Mouse (Mus musculus) E14TG2a.4 (cell line): ENCODE measurements at regions not wholly inside any gene's neighbourhood (a gene's known extent, or its start where the extent isn't known, plus 50 kb on each side); places are given as distances from the start of the nearest gene placed in this dataset.
A peak's percentile ranks its signal among the peaks of the same experiment; 100 is the strongest.
"Not testable (repeated sequence)": the region's sequence is repeated elsewhere in the genome, so short reads cannot be mapped to it uniquely, and the experiment has no call there.

ENCODE experiments used
- H3K27me3 ChIP-seq: 2 replicates; pipeline ENCODE4 v1.6.1; 2014; ENCODE audit warnings: low read length, control low read depth; ENCODE audit not compliant: insufficient read depth
- H3K36me3 ChIP-seq: 2 replicates; pipeline ENCODE4 v1.6.1; 2014; ENCODE audit warnings: low read length, control low read depth; ENCODE audit not compliant: insufficient read depth
- H3K4me1 ChIP-seq: replicated peaks from 2 replicates; pipeline ENCODE4 v1.6.1; 2014; ENCODE audit warnings: low read depth, low read length, control low read depth
- H3K4me3 ChIP-seq: replicated peaks from 2 replicates; pipeline ENCODE4 v1.5.1; 2014; ENCODE audit warnings: mild to moderate bottlenecking, low read length
- H3K9me3 ChIP-seq: 2 replicates; pipeline ENCODE4 v1.6.1; 2014; ENCODE audit warnings: low read length, control low read depth
- CTCF ChIP-seq: conservative IDR thresholded peaks from 2 replicates; pipeline ENCODE4 v1.5.1; 2014; ENCODE audit warnings: low read length
- NANOG ChIP-seq: IDR thresholded peaks from 2 replicates; pipeline ENCODE4 v1.6.1; 2014; ENCODE audit warnings: borderline replicate concordance, low read length, mixed read lengths
- POU5F1 ChIP-seq: IDR thresholded peaks from 2 replicates; pipeline ENCODE4 v1.6.1; 2014; ENCODE audit warnings: low read length, borderline replicate concordance

DNA sequence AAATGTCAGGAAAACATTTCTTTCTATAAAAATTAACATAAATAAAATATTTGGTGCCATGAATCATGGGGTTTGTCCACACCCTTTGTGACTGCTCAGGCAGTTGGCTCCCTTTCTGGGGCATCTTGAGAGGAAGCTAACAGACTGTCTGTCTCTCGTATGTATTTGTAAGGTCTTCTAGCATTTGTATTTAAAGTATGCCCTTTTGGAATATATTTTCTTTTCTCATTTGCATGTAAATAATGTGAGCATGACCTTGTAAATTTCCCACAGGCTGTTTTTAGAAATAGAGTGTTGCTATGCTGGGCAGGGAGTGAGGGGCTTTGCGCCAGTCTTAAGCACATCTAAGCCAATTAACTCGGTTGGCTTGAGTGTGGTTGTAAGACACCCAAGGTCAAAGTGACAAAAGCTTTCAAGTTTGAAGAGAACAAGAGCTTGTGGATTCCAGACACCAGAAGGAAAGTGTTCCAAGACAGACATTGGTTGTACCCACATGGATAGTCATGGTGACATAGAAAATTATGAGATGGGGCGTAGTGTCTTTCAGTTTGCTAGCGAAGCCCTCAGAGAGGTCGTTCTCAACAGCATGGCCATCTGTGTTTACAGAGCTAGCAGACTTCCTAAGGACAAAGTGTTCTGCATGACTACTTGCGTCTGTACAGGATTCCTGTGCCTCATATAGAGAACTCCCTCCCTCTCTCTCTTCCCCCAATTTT is 113.1 kb upstream of the Rasgrp1 start:
- Histone ChIP-seq H3K4me3 (no peak overlapping the region), H3K9me3 (no peaks in the 10 kb centered on the region), H3K36me3 (no peaks in the 10 kb centered on the region), H3K27me3 (no peaks in the 10 kb centered on the region), H3K4me1 (no peaks in the 10 kb centered on the region)
- TF ChIP-seq CTCF (no peak), POU5F1 (no peak), NANOG (no peak)

DNA sequence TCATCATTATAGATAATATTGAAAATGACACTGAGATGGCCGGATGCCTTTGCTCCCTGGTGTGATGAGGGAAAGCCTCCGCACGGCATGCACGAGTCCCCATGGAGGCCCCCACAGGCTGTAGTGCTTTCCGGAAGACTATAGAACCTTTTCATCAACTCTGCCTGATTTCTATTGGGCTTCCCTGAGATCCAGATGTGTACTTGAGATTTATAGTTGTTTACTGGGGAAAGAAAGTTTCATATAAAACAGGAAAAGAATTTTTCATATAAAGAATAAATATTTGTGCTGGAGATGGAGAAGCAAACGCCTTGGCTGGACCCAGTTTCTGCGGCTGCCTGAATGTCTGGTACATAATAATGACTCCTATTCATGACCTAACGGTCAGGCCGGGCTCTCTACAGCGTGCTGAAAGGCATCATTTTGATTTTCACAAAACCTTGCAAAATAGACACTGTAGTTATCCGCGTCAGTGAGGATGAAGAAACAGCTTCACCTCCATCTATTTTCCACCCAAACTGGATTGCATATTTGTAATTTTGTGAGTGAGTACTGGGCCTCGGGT is 113.7 kb upstream of the Rasgrp1 start:
- Histone ChIP-seq H3K27me3 (no peaks in the 10 kb centered on the region), H3K4me3 (no peak overlapping the region), H3K36me3 (no peaks in the 10 kb centered on the region), H3K4me1 (no peaks in the 10 kb centered on the region), H3K9me3 (no peaks in the 10 kb centered on the region)
- no peak for TF ChIP-seq POU5F1

DNA sequence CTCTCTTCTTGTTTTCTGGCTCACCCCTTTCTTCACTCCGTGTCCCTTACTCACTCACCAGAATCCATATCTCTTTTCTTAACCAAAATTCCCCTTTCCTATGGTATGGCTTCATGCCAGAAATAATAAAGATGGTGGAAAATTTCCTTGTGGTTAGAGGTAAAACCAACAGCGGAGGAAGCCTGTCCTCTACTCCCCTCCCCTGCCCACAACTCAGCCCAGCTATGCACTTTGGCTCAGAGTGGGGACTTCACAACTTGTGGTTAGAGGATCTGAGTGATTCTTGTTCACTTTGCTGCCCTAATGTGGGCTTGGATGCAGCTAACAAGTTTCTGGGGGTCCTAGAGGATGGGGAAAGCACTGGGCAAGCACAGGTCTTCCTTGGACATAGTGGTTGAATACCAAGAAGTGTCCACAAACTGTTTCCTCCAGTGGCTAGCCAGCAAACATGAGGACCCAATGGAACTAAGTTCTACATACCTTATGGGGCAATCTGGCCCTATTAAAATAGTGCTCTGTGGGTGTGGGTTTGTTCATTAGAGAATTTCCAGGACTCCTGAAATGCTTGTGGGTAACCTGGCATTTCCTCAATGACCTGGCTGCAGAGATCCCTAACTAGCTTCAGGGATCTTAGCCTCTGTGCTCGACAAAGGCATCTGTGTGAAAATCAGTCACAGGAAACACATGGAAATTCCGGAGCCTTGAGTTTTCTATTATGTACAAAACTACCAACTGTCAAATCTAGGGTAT is 118.9 kb upstream of the Rasgrp1 start:
- Histone ChIP-seq H3K27me3 (no peaks in the 10 kb centered on the region), H3K4me3 (no peak overlapping the region), H3K4me1 (no peaks in the 10 kb centered on the region), H3K36me3 (no peaks in the 10 kb centered on the region), H3K9me3 (no peaks in the 10 kb centered on the region)
- no peak for TF ChIP-seq CTCF
- no peak for TF ChIP-seq NANOG
- TF ChIP-seq POU5F1, result no peak

DNA sequence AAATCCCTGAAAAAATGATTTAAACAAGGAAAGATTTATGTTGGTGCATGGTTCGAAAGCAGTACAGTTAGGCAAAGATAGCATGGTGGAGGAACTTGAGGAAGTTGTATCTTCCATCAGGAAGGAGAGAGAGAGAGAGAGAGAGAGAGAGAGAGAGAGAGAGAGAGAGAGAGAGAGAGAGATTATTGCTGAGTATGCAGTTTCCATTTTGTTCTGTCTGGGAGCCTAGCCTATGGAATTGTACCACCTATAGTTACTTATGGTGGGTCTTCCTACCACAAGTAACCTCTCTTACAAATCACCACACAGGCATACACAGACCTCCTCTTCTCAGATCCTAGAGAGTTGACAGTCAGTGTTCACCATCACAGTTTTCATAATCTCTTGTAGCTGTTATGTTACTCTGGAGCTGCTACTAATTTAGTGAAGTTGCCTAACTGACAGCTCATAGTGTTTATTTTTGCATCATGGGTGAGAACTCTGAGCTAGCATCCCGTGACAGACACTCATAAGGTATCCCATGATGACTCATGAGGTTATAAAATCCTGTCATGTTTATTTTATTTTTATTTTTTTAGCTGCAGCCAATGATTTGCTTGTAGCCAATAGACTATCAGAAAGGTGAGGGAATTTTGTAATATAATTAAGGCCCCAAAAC is 132.2 kb upstream of the Rasgrp1 start:
- no peaks in the 10 kb centered on the region for H3K9me3 ChIP-seq
- TF ChIP-seq POU5F1 (no peak), CTCF (no peak), NANOG (no peak)
- no peaks in the 10 kb centered on the region for H3K4me1 ChIP-seq
- H3K4me3 ChIP-seq, result no peak overlapping the region
- no peaks in the 10 kb centered on the region for H3K27me3 ChIP-seq
- H3K36me3 ChIP-seq, result no peaks in the 10 kb centered on the region

DNA sequence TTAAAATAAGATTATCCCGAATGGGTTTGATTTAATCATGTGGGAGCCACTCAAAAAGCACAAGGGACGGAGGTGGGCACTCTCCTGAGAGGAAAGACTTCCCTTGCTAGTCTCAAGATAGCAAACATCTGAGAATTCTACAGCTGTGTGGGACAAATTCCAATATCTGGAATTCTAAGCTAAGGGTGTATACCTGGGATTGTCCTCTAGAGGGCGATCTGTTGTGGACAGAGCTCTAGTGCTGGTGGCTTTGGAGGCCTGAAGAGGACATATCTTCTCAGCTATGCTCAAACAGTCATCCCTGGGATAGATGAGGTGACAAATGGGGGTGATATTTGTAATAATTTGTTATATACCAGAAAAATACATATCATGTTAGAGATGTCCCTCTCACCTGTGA is 132.8 kb upstream of the Rasgrp1 start:
- Histone ChIP-seq H3K27me3 (no peaks in the 10 kb centered on the region), H3K4me3 (no peak overlapping the region), H3K9me3 (no peaks in the 10 kb centered on the region), H3K4me1 (no peaks in the 10 kb centered on the region), H3K36me3 (no peaks in the 10 kb centered on the region)
- TF ChIP-seq POU5F1 (no peak), CTCF (peak; percentile 75), NANOG (no peak)

DNA sequence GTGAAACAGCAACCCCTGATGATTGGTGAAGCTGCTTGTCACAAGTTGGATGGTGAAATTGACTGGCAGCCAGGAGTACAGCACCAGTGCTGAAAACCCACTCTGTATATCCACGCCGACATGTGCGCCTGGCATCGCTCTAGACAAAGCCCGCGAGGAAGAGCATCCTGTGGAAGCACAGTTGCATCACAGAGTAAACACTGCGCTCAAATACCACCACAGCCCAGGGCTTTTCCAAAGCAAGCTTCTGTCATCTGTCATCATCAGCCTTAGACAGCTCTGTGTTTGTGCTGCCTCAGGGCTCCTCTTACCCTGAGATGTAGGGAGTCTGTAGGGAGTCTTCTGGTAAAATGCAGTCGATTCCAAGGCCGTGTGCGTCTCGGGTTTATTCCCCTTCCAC is 134.7 kb upstream of the Rasgrp1 start:
- not testable (repeated sequence) for H3K27me3 ChIP-seq, H3K4me3 ChIP-seq, H3K36me3 ChIP-seq, H3K9me3 ChIP-seq, H3K4me1 ChIP-seq

DNA sequence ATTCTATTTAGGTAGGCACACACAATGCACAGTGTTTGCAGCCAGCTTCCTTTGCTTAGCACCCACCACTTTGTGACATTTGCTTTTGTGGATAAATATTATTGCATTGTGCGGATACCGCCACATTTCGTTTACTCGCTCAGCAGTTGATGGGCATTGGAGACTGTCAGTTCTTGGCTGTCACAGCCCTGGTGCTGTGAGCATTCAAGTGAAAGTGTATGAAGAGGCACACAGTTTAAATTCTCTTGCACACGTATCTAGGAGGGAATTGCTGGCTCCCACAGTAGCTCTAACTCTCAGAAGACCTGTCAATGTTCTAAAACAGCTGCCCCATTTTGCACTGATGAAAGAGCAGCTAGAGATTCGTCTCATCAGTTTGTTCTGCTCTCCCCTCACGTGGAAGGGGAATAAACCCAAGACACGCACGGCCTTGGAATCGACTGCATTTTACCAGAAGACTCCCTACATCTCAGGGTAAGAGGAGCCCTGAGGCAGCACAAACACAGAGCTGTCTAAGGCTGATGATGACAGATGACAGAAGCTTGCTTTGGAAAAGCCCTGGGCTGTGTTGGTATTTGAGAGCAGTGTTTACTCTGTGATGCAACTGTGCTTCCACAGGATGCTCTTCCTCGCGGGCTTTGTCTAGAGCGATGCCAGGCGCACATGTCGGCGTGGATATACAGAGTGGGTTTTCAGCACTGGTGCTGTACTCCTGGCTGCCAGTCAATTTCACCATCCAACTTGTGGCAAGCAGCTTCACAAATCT is 136.6 kb upstream of the Rasgrp1 start:
- not testable (repeated sequence) for H3K9me3 ChIP-seq, H3K4me1 ChIP-seq, H3K27me3 ChIP-seq, H3K36me3 ChIP-seq, H3K4me3 ChIP-seq

DNA sequence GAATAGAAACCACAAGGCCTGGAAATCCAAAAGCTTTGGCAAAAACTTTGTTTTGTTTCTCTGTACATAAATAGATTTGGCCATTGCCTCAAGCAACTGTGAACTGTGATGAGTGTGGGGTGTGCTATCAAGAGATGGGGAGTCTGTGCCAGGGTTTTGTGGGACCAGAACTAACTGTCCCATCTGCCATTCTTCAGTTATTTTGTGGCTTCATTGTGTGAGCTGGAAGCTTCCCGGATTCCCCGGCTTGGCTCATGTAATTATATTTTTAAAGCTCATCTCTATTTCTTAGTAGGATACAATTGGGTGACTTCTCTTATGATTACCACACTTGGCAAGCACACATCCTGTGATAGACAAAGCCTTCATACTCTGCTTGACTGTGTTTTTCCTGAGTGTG is 143.6 kb upstream of the Rasgrp1 start:
- TF ChIP-seq NANOG (no peak), CTCF (no peak), POU5F1 (no peak)
- no peaks in the 10 kb centered on the region for H3K27me3 ChIP-seq
- H3K4me3 ChIP-seq, result no peak overlapping the region
- no peaks in the 10 kb centered on the region for H3K4me1 ChIP-seq
- no peaks in the 10 kb centered on the region for H3K36me3 ChIP-seq
- H3K9me3 ChIP-seq, result no peaks in the 10 kb centered on the region

DNA sequence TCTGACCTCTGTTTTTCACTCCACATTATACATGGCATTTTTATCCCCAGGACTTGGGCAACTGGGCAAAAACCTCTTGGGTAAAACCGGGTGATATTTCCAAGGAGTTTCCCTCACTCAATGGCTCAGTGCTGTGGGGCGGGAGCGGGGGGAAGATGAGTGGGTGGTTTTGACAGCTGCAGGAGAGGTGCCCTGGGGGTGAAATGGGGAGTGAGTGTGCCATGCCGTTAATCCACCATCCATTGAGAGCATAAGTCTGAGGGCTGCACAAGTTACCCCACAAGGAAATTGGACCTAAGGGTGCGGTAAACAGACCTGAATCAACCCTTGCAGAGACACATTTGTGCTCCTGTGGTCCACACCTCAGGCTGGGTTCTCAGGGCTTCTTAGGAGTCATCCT is 155.8 kb upstream of the Rasgrp1 start:
- TF ChIP-seq CTCF (no peak), POU5F1 (no peak), NANOG (no peak)
- no peaks in the 10 kb centered on the region for H3K4me1 ChIP-seq
- H3K4me3 ChIP-seq, result no peak overlapping the region
- no peaks in the 10 kb centered on the region for H3K9me3 ChIP-seq
- no peaks in the 10 kb centered on the region for H3K27me3 ChIP-seq
- H3K36me3 ChIP-seq, result no peaks in the 10 kb centered on the region
